Mouse (Mus musculus) 3T3-L1 (cell line): ENCODE measurements at regions not wholly inside any gene's neighbourhood (a gene's known extent, or its start where the extent isn't known, plus 50 kb on each side); places are given as distances from the start of the nearest gene placed in this dataset.
A peak's percentile ranks its signal among the peaks of the same experiment; 100 is the strongest.
"Not testable (repeated sequence)": the region's sequence is repeated elsewhere in the genome, so short reads cannot be mapped to it uniquely, and the experiment has no call there.

Experiments
- DNase-seq: peaks from one replicate; pipeline ENCODE4 v3.0.0-alpha.2; 2015; ENCODE audit warnings: low read depth, low spot score

GRCm38 (mm10) chr10:119099092-119099792 lies 140.6 kb downstream of the Cand1 start:
- no peak for DNase-seq

GRCm38 (mm10) chr10:119094166-119094565 lies 145.7 kb downstream of the Cand1 start:
- no peak for DNase-seq

DNA sequence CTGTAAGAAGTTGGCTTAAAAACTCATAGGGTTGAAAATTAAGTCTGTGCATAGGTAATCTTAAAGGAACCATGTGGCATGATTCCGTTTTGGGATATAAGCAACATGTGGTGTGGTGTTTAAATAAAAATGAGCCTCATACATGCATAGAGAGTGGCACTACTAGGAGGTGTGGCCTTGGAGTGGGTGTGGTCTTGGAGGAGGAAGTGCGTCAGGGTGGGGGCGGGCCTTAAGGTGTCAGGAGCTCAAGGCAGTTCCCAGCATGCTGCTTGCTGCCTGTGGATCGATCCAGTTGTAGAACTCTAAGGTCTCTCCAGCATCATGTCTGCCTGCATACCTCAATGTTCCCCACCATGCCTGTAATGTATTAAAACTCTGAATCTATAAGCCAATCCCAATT lies 152.0 kb downstream of the Cand1 start:
- no peak for DNase-seq

DNA sequence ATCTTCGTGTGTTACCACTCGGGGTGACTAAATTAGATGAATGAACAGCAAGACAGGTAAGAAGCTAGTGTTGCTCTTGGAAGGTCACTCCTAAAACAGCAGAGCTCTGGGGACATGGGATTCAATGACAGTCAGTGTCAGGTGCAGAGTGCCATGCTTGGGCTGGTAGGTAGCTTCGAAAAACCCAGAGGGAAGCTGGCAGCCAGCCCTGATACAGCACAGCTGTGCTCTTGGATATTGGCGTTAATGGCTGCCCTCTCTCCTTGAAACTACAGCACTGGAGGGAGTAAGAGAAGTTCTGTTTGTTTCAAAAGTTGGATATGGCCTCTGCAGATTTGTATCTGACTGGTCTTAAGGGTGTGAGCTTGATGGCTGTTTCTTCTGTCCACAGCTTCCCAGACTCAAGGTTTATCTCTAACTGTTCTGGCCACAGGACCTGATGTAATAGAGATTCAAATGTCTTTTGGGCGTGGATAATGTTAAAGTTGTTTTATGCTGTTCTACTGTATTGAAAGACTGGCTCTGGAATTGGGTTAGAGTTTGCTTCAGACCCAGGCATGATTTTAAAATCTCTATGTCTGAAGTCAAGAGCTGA lies 152.7 kb downstream of the Cand1 start:
- no peak for DNase-seq

DNA sequence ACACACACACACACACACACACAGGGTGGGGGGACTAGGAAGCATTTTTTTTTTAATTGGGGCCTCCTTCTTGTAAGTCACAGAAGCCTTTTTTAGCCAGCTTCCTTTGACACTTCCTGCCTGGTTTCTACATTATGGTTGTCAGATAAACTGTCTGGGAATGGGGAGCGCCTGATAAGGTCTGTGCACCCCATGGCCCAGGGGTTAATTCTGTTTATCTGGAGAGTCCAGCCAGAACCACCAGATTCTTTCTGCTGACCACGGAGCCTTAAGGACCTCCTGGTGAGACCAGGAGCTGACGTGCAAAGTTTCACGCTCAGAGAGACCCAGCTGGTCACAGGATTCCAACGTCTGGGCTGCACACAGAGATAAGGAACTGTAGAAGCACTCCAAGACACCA lies 153.4 kb downstream of the Cand1 start:
- no peak for DNase-seq

- DNase-seq: no peak
Observed at GRCm38 (mm10) chr10:119083431-119083830, 156.4 kb downstream of the Cand1 start.

DNA sequence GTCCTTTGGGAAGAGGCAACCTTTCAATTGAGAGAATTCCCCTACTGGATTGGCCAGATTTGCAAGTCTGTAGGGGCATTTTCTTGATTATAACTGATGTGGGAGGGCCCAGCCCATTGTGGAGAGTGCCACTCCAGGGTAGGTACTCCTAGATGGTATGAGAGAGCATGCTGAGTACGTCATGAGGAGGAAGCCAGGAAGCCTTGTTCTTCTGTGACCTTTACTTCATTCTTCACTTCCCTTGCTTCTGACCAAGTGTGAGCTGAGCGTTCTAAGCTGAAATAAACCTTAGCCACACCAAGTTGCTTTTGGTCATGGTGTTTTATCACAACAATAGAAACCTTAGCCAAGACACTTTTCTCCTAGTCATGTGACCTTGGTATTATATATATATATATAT lies 157.0 kb downstream of the Cand1 start:
- DNase-seq: no peak

GRCm38 (mm10) chr10:119081766-119082165 lies 158.1 kb downstream of the Cand1 start:
- not testable (repeated sequence) for DNase-seq

DNA sequence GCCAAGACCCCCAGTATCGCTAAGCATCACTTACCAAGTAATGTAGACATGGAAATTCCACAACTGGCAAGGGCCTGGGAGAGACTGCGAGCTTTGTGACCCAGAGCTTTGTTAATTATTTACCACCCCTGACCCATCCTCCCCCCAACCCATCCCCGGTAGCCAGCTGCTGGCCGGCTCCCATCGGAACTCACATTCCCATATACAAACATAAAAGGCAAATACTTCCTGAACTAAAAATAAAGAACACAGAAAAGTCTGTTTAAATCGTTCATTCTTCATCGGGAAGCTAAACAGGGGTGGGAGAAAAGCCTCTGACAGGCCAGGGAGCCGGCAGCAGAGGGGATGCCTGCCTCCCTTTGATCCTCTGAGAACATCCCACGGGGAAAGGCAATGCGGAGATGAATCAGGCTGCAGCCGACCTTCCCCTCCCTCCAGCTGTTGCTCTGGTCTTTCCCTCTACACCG lies 163.7 kb downstream of the Cand1 start:
- DNase-seq: no peak

GRCm38 (mm10) chr10:119074887-119075286 lies 165.0 kb downstream of the Cand1 start:
- no peak for DNase-seq

- DNase-seq: no peak
Observed at GRCm38 (mm10) chr10:119073991-119074390, 165.9 kb downstream of the Cand1 start.

DNA sequence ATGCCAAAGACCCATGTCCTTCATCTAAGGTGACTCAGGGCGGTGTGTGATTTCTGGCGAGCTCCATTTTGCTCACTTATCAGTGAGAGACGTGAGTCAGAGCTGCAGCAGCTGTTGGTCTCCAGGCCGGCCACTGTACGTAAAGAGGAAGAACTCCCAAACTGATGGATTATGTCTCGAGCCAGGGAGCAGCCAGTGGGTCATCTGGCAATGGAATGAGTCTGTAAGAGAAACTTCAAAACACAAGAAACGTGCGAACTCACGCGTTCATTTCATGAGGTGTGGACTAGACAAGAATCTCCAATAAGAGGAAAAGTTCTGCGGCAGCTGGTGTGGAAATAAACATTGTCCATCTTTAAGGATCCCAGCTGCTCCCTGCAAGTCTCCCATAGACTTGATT lies 170.4 kb downstream of the Cand1 start:
- no peak for DNase-seq

DNA sequence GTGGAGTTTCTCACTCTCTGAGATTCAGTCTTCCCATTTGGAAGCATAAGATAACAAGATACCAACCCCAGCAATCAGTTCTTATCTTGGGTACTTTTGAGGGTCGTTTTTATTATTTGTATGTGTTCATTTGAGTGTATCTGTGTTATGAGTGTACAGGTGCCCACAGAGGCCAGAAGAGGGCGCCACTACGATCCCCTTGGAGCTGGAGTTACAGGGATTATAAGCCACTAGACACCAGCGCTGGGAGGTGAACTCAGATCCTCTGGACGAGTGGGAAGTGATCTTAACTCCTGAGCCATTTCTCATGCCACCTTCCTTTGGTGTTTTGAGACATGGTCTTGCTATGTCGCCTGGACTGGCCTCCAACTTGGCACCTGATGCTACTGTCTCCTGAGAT lies 172.0 kb downstream of the Cand1 start:
- no peak for DNase-seq

DNA sequence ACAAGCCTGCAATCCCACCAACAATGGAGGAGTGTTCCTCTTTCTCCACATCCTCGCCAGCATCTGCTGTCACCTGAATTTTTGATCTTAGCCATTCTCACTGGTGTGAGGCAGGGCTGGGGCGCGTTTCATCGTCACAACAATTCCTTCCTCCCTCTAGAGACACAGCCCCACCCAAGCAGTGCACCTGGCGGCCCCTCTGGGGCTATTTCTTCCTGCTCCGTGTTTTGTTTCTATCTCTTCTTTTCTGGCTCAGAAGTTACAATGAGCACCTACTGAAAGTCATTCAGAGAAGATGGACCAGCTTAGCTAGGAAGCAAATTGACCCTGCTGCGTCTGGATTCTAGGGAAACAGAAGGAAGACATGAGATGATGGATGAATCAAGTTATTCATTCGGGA lies 172.5 kb downstream of the Cand1 start:
- no peak for DNase-seq

GRCm38 (mm10) chr10:119065974-119066373 lies 173.9 kb downstream of the Cand1 start:
- DNase-seq: peak; percentile 78

DNA sequence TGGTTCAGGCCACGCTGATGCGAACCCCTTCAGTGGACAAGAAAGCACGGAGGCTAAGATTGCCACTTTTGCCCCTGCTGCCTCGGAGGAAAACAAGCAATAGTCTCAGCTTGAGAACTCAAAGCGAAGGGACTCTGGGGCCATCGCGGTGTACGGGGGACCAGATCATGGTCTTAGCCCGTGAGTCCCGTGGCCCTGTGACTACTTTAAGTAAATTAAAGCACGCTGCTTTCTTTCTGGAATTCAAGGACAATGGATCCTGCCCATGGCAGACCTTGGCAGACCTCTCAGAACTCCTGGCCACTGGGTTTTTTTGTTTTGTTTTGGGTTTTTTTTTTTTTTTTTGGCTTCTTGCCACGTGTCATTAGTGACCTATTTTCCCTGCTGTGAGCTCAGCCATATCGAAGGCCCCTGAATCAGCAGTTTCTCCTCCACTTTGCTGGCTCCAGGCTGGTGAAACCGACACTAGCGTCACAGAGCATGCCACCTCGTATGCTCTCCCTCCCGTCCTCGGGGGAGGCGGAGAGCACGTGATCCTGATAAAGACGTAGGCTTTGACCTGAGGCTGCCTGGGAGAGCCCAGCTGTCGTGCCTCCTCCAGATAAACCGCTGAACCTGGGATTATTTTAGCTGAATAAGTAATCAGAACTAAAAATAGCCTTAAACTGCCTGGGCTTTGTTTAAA lies 174.6 kb downstream of the Cand1 start:
- no peak for DNase-seq

GRCm38 (mm10) chr10:119064218-119064617 lies 175.6 kb downstream of the Cand1 start:
- DNase-seq: no peak

DNA sequence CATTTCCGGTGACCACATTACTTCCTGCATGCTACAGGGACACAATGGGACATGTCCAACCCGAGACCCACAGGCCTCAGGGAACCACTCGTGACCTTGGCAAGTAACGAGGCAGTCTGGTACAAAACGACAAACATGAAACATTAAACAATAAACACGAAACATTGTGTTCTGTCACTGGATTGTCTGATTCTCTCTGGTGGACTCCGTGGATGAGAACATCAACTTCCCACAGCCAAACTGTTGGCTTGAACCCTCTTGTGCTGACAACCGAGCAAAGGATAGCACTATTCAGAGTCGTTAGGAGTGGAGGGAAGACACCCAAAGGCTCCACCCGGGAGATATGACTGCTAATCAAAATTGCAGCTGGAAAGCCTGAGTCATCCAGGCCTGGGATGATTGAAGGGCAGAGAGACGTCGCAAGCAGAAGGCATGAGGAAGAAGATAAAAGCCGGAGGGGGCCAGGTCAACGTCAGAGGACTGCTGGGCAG lies 176.6 kb downstream of the Cand1 start:
- no peak for DNase-seq

- DNase-seq: no peak
Observed at GRCm38 (mm10) chr10:119061958-119062599, 177.8 kb downstream of the Cand1 start.

DNA sequence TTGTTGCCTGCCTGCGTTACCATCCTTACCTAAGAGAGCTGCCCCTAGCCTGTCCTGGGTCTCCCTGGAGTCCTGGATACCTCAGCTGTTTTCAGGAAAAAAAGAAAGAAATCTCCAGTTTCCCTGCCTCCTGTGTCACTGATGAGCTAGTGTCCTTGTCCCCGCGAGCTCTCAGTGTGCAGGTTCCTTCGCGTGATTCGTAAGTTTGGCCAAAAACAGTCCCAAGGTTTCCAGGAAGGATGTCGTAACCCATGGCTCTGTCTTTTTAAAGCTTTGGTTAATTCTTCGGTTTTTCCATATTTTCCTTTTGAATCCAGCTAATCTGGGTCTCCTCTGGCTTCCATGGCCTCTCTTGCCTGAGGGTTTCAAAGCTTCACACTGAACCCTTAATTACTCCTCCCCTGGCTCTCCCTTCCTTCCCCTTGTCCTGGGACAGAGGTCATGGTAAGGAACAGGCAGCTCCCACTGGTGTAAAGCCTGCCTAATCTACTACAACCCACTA lies 178.5 kb downstream of the Cand1 start:
- no peak for DNase-seq

DNA sequence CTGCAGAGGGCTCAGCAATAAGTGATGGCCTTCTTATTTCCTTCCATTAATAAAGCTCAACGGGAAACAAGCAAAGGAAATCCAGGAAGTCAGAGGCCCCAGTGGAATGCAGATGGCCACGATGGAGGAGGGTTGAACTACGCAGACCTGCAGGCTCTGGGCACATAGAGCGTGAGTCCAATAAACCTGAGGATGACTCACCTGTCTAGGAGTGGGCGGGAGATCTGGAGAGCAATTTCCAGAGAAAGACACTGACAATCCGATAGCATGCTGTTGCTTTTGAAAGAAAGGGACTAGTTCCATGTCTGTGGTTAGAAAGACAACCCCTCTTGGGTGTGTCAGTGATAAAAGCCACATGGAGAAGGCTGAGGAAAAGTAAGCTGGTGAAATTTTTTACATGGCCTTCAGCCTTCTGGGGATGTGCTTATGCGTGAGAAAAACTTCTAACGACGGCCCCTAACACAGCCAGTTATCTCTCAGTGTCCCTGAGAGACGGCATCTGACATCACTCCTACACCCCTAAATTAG lies 181.3 kb downstream of the Cand1 start:
- peak; percentile 61 for DNase-seq
